ENCODE assay signal across 8 mouse cellular contexts in the genomic region with DNA sequence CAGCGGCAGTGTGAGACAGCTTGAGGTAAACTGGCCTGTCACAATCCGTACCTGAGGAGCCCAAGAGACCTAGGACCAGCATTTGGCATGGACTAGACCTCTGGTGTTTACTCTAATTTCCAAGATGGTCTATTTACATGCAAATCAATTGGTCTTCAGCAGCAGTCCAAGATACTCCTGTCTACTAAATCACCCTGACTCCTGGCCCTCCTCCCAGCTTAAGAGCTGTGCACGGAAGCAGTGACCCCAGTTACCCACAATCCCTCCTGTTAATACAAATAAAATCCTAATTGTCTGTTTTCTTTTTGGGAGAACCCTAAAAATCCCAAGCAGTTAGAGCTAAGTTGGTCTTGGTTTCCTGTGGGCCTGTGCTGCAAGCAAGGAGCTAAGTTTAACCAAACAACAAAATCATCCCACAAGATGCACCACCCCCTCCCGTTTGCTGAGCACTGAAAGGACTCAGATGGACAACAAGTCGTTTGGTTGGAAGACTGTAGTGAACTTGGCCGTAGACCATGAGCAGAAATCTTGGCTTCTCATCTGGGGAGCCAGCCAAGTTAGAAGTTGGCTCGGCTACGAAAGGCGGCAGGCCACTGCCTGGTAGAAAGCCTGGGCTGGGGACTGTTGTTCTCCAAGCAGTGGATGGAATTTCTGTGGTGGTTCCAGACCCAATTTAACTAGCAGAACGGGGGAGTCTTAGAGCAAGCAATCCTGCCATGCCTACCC. TPM values are rescaled to one million over a fixed set of nuclear protein-coding genes. Genes with fewer than 3 reads are reported as not detected.
A peak's percentile ranks its signal among the peaks of the same experiment; 100 is the strongest.
DNase-seq lines count a peak whose midpoint lies in the region; ATAC-seq and TF ChIP-seq lines count a peak whose summit lies in the region.

No protein-coding gene starts in this region.

- peak; percentile 87 to 88 for DNase-seq in gastrocnemius, adult 8-10 months (ENCODE audit: low spot score in 2 of 2)
- DNase-seq in lung, embryonic 14.5 days: peak; percentile 89

- peaks cover 90% of the 10 kb centered on the region for H3K36me3 ChIP-seq in forebrain, embryonic 13.5 days (ENCODE audit: poor library complexity, severe bottlenecking)
- H3K36me3 ChIP-seq in forebrain, embryonic 12.5 days (replicated peaks): peaks cover 72% of the 10 kb centered on the region
- H3K36me3 ChIP-seq in kidney, embryonic 16.5 days (ENCODE audit: insufficient read depth, low read length): peaks cover 42% of the 10 kb centered on the region
- H3K36me3 ChIP-seq in lung, embryonic 14.5 days (ENCODE audit: insufficient read depth): peaks cover 80% of the 10 kb centered on the region
- H3K36me3 ChIP-seq in stomach, embryonic 15.5 days: peaks cover 26% of the 10 kb centered on the region

- peaks cover 3% of the 10 kb centered on the region; the same call in 1 of the 2 replicates for H3K4me1 ChIP-seq in forebrain, embryonic 13.5 days
- no peaks in the 10 kb centered on the region for H3K4me1 ChIP-seq in forebrain, embryonic 12.5 days
- peaks cover 25% of the 10 kb centered on the region for H3K4me1 ChIP-seq in brown adipose tissue, adult 24 weeks (ENCODE audit: control insufficient read depth, insufficient read depth, insufficient read length, low read length)
- H3K4me1 ChIP-seq in kidney, embryonic 16.5 days (ENCODE audit: insufficient read depth, low read length): peaks cover 16% of the 10 kb centered on the region
- no peaks in the 10 kb centered on the region; the same call in 1 of the 2 replicates for H3K4me1 ChIP-seq in lung, embryonic 14.5 days (ENCODE audit: insufficient read depth)
- no peaks in the 10 kb centered on the region for H3K4me1 ChIP-seq in stomach, embryonic 15.5 days

- peak; percentile 43; the same call in 1 of the 2 replicates for ATAC-seq in forebrain, embryonic 13.5 days
- ATAC-seq in forebrain, embryonic 12.5 days (ENCODE audit: low FRiP score): no peak
- ATAC-seq in kidney, embryonic 16.5 days (ENCODE audit: low FRiP score, low TSS enrichment): peak; percentile 71
- ATAC-seq in lung, embryonic 14.5 days (ENCODE audit: insufficient read depth): peak; percentile 83
- no peak for ATAC-seq in stomach, embryonic 15.5 days (ENCODE audit: insufficient read depth, low FRiP score, low read depth)
- no peak for ATAC-seq in monocyte, adult 5-6 weeks (replicated peaks; ENCODE audit: insufficient number of reproducible peaks, low FRiP score, low TSS enrichment, poor library complexity, severe bottlenecking)

- no peak overlapping the region for H3K4me3 ChIP-seq in forebrain, embryonic 13.5 days
- no peak overlapping the region for H3K4me3 ChIP-seq in forebrain, embryonic 12.5 days (replicated peaks)
- H3K4me3 ChIP-seq in brown adipose tissue, adult 24 weeks (ENCODE audit: insufficient read depth, low read depth, low read length): no peak overlapping the region
- no peak overlapping the region for H3K4me3 ChIP-seq in kidney, embryonic 16.5 days (ENCODE audit: low read length)
- no peak overlapping the region for H3K4me3 ChIP-seq in lung, embryonic 14.5 days (ENCODE audit: low read depth, low read length)
- H3K4me3 ChIP-seq in stomach, embryonic 15.5 days (replicated peaks): no peak overlapping the region

- H3K27me3 ChIP-seq in forebrain, embryonic 13.5 days: no peaks in the 10 kb centered on the region
- H3K27me3 ChIP-seq in forebrain, embryonic 12.5 days: no peaks in the 10 kb centered on the region
- H3K27me3 ChIP-seq in kidney, embryonic 16.5 days (ENCODE audit: insufficient read depth, low read length): no peaks in the 10 kb centered on the region
- no peaks in the 10 kb centered on the region for H3K27me3 ChIP-seq in lung, embryonic 14.5 days (ENCODE audit: insufficient read depth, low read length)
- H3K27me3 ChIP-seq in stomach, embryonic 15.5 days (replicated peaks): no peaks in the 10 kb centered on the region

- no peak overlapping the region for H3K9ac ChIP-seq in forebrain, embryonic 13.5 days
- H3K9ac ChIP-seq in forebrain, embryonic 12.5 days: no peak overlapping the region
- no peak overlapping the region for H3K9ac ChIP-seq in kidney, embryonic 16.5 days (replicated peaks; ENCODE audit: low read length)
- H3K9ac ChIP-seq in lung, embryonic 14.5 days: no peak overlapping the region
- H3K9ac ChIP-seq in stomach, embryonic 15.5 days: no peak overlapping the region

- no peak for TF ChIP-seq CTCF in lung, embryonic 14.5 days (IDR thresholded peaks at IDR 0.05; ENCODE audit: low read depth)

- WGBS in forebrain, embryonic 13.5 days: 82% methylated on average over 10 of the region's 10 CpGs
- WGBS in forebrain, embryonic 12.5 days: 85% methylated on average over 10 of the region's 10 CpGs
- 63% methylated on average over 10 of the region's 10 CpGs for WGBS in kidney, embryonic 16.5 days
- WGBS in lung, embryonic 14.5 days: 52% methylated on average over 10 of the region's 10 CpGs
- 59% methylated on average over 10 of the region's 10 CpGs for WGBS in stomach, embryonic 15.5 days

- no peak overlapping the region for H3K4me2 ChIP-seq in forebrain, embryonic 13.5 days
- no peak overlapping the region for H3K4me2 ChIP-seq in forebrain, embryonic 12.5 days
- H3K4me2 ChIP-seq in kidney, embryonic 16.5 days (replicated peaks; ENCODE audit: low read depth, low read length): 0 out of 2 replicates have a peak overlapping the region, but pooled peaks have one; percentile 5
- H3K4me2 ChIP-seq in lung, embryonic 14.5 days: no peak overlapping the region
- no peak overlapping the region for H3K4me2 ChIP-seq in stomach, embryonic 15.5 days

- H3K9me3 ChIP-seq in forebrain, embryonic 13.5 days (replicated peaks): no peaks in the 10 kb centered on the region
- no peaks in the 10 kb centered on the region for H3K9me3 ChIP-seq in forebrain, embryonic 12.5 days
- H3K9me3 ChIP-seq in kidney, embryonic 16.5 days (ENCODE audit: low read length): no peaks in the 10 kb centered on the region
- no peaks in the 10 kb centered on the region for H3K9me3 ChIP-seq in lung, embryonic 14.5 days (ENCODE audit: low read depth, low read length)
- H3K9me3 ChIP-seq in stomach, embryonic 15.5 days: no peaks in the 10 kb centered on the region

- no peak overlapping the region for H3K27ac ChIP-seq in forebrain, embryonic 13.5 days
- no peak overlapping the region for H3K27ac ChIP-seq in forebrain, embryonic 12.5 days
- peak overlapping the region; percentile 45 for H3K27ac ChIP-seq in brown adipose tissue, adult 24 weeks (replicated peaks; ENCODE audit: low read depth, low read length)
- H3K27ac ChIP-seq in kidney, embryonic 16.5 days (ENCODE audit: low read length): peak overlapping the region; percentile 80
- H3K27ac ChIP-seq in lung, embryonic 14.5 days (ENCODE audit: low read depth): peak overlapping the region; percentile 74
- peak overlapping the region; percentile 33; the same call in 1 of the 2 replicates for H3K27ac ChIP-seq in stomach, embryonic 15.5 days

RNA-seq across cellular contexts. Expression of a gene that starts 7.1 kb away (rescaled TPM):
- 13.5 and 16.5 TPM in 2 replicates for polyA plus RNA-seq in forebrain, embryonic 13.5 days (2015; fragmentation: Nextera tagmentation; extraction: Ambion mirVana)
- 14.7 and 23.4 TPM in 2 replicates for polyA plus RNA-seq in forebrain, embryonic 12.5 days (2016; fragmentation: Nextera tagmentation; extraction: Ambion mirVana)
- polyA plus RNA-seq in brown adipose tissue, adult 24 weeks (2012; ENCODE audit: insufficient read depth, insufficient read length, missing spikeins): 42.7 and 44.6 TPM in 2 replicates
- total RNA-seq in gastrocnemius, adult 8-10 months (2022): 10 to 100 TPM; 27.0 to 40.6 (median 31.6) TPM
- 16.3 and 17.3 TPM in 2 replicates for polyA plus RNA-seq in kidney, embryonic 16.5 days (2015; fragmentation: Nextera tagmentation; extraction: Ambion mirVana)
- polyA plus RNA-seq in lung, embryonic 14.5 days (2014; fragmentation: Nextera tagmentation; extraction: Ambion mirVana): 23.7 and 25.5 TPM in 2 replicates
- 12.9 and 13.0 TPM in 2 replicates for polyA plus RNA-seq in stomach, embryonic 15.5 days (2015; fragmentation: Nextera tagmentation; extraction: Ambion mirVana)
- 124 to 167 TPM (median 145 TPM) in 3 replicates for total RNA-seq in monocyte, adult 5-6 weeks (2017)

Comparison
In these comparisons a context has a peak if more than half of its experiments do, and no peak if none do; other contexts are left out.
1. ATAC-seq: peak in forebrain, embryonic 13.5 days (single experiment), kidney, embryonic 16.5 days (single experiment) and lung, embryonic 14.5 days (single experiment); none in forebrain, embryonic 12.5 days (single experiment), stomach, embryonic 15.5 days (single experiment) and monocyte, adult 5-6 weeks (single experiment).
2. H3K27ac ChIP-seq: peak in brown adipose tissue, adult 24 weeks (single experiment), kidney, embryonic 16.5 days (single experiment), lung, embryonic 14.5 days (single experiment) and stomach, embryonic 15.5 days (single experiment); none in forebrain, embryonic 13.5 days (single experiment) and forebrain, embryonic 12.5 days (single experiment).